Mouse (Mus musculus): ENCODE measurements around the gene Dlg5.

DNA sequence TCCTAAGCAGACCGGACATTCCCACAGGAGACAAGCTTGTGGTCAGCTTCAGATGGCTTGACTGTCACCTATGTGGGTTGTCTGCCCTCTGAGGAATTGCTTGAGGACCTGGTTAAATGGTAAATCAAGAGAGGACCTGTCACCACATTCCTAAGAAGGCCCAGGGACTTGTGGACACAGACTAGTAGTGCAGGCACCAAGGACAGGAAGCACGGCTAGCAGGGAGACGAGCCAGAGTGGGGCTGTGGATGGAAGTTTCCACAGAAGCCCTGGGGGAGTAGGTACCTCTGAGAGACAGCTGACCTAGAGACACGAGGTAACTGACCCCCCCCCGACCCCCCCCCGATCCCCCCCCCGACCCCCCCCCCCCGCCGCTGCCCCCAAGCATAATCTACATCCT, 39.4 kb downstream of the Dlg5 start:
- TF ChIP-seq CTCF (IDR thresholded peaks at IDR 0.05; ENCODE audit: borderline replicate concordance, extremely low read depth, insufficient read depth, insufficient read length) (no peak), POLR2A (IDR thresholded peaks at IDR 0.05; ENCODE audit: borderline replicate concordance, extremely low read depth, insufficient read depth, insufficient read length, poor library complexity, severe bottlenecking) (no peak)

Measured in brain, embryonic 14.5 days (tissue).